Mouse (Mus musculus) Muller cell, postnatal 12 days (primary cell): ENCODE data around the gene Nfya.

Source experiments
- DNase-seq: peaks from one replicate; pipeline ENCODE4 v3.0.0-alpha.2; 2015; ENCODE audit errors: inconsistent ontology term

Gene Nfya

GRCm38 (mm10) chr17:48431054-48431453 is 21.3 kb upstream of the Nfya start:
- no peak for DNase-seq

GRCm38 (mm10) chr17:48430394-48430793 is 20.7 kb upstream of the Nfya start:
- no peak for DNase-seq

- DNase-seq, result no peak
Observed at GRCm38 (mm10) chr17:48427852-48428530, 18.3 kb upstream of the Nfya start.

- no peak for DNase-seq
Observed at GRCm38 (mm10) chr17:48426991-48427750, 17.5 kb upstream of the Nfya start.

- DNase-seq, result no peak
Observed at GRCm38 (mm10) chr17:48425823-48426612, 16.3 kb upstream of the Nfya start.

GRCm38 (mm10) chr17:48424237-48424636 is 14.5 kb upstream of the Nfya start:
- DNase-seq, result peak; percentile 27

- DNase-seq, result no peak
Observed at GRCm38 (mm10) chr17:48419571-48419970, 9.9 kb upstream of the Nfya start.

GRCm38 (mm10) chr17:48418781-48419180 is 9.1 kb upstream of the Nfya start:
- DNase-seq, result no peak

GRCm38 (mm10) chr17:48418174-48418573 is 8.5 kb upstream of the Nfya start:
- DNase-seq, result no peak

- no peak for DNase-seq
Observed at GRCm38 (mm10) chr17:48417521-48417920, 7.8 kb upstream of the Nfya start.

- peak; percentile 17 for DNase-seq
Observed at GRCm38 (mm10) chr17:48416425-48417195, 6.9 kb upstream of the Nfya start.

- no peak for DNase-seq
Observed at GRCm38 (mm10) chr17:48416011-48416410, 6.3 kb upstream of the Nfya start.

- DNase-seq, result no peak
Observed at GRCm38 (mm10) chr17:48411241-48411640, 1.5 kb upstream of the Nfya start.

GRCm38 (mm10) chr17:48410299-48410785 is 636 bp upstream of the Nfya start:
- DNase-seq, result no peak

- DNase-seq, result peak; percentile 83
Observed at GRCm38 (mm10) chr17:48408526-48409291, 997 bp downstream of the Nfya start.

- DNase-seq, result peak; percentile 54
Observed at GRCm38 (mm10) chr17:48407910-48408525, 1.7 kb downstream of the Nfya start.

- no peak for DNase-seq
Observed at GRCm38 (mm10) chr17:48407154-48407553, 2.6 kb downstream of the Nfya start.

GRCm38 (mm10) chr17:48404706-48405105 is 5.0 kb downstream of the Nfya start:
- DNase-seq, result no peak

- no peak for DNase-seq
Observed at GRCm38 (mm10) chr17:48403848-48404247, 5.9 kb downstream of the Nfya start.

GRCm38 (mm10) chr17:48402751-48403150 is 7.0 kb downstream of the Nfya start:
- DNase-seq, result no peak
